Mouse (Mus musculus) G1E-ER4 (cell line): ENCODE measurements around the gene Hipk3. TPM values are rescaled to one million over a fixed set of nuclear protein-coding genes. Genes with fewer than 3 reads are reported as not detected.

Source experiments
- GATA1 ChIP-seq: IDR thresholded peaks from one replicate; pipeline ENCODE4 v1.8.0; 2012; ENCODE audit warnings: low read length, inconsistent platforms
- polyA plus RNA-seq: library from polyadenylated mRNA; stranded (reverse); fragments of >175 nt; gene quantifications from 2 replicates; pipeline ENCODE4 v1.2.3, GENCODE M21; 2012

Hipk3 gene
- polyA plus RNA-seq, 1 experiment: 11.1 TPM

GRCm38 (mm10) chr2:104448201-104448600 lies 46.0 kb downstream of the Hipk3 start:
- TF ChIP-seq GATA1: no peak

- no peak for TF ChIP-seq GATA1
These were observed 48.2 kb downstream of the Hipk3 start for GRCm38 (mm10) chr2:104446016-104446415.

- TF ChIP-seq GATA1: no peak
These were observed 49.5 kb downstream of the Hipk3 start for GRCm38 (mm10) chr2:104444776-104445175.

- no peak for TF ChIP-seq GATA1
These were observed 51.9 kb downstream of the Hipk3 start for GRCm38 (mm10) chr2:104442341-104442740.

GRCm38 (mm10) chr2:104436226-104436625 lies 58.0 kb downstream of the Hipk3 start:
- TF ChIP-seq GATA1: no peak

GRCm38 (mm10) chr2:104431067-104431466 lies 63.2 kb downstream of the Hipk3 start:
- TF ChIP-seq GATA1: no peak

GRCm38 (mm10) chr2:104430566-104430965 lies 63.7 kb downstream of the Hipk3 start:
- no peak for TF ChIP-seq GATA1

GRCm38 (mm10) chr2:104426112-104426511 lies 68.1 kb downstream of the Hipk3 start:
- no peak for TF ChIP-seq GATA1

GRCm38 (mm10) chr2:104422230-104422629 lies 72.0 kb downstream of the Hipk3 start:
- TF ChIP-seq GATA1: no peak

GRCm38 (mm10) chr2:104420805-104421204 lies 73.4 kb downstream of the Hipk3 start:
- TF ChIP-seq GATA1: peak; percentile 16

GRCm38 (mm10) chr2:104419999-104420398 lies 74.2 kb downstream of the Hipk3 start:
- TF ChIP-seq GATA1: no peak

GRCm38 (mm10) chr2:104419411-104419810 lies 74.8 kb downstream of the Hipk3 start:
- no peak for TF ChIP-seq GATA1

GRCm38 (mm10) chr2:104413011-104413410 lies 81.2 kb downstream of the Hipk3 start:
- TF ChIP-seq GATA1: no peak

- no peak for TF ChIP-seq GATA1
These were observed 81.8 kb downstream of the Hipk3 start for GRCm38 (mm10) chr2:104412496-104412895.

- TF ChIP-seq GATA1: no peak
These were observed 82.4 kb downstream of the Hipk3 start for GRCm38 (mm10) chr2:104411806-104412205.

GRCm38 (mm10) chr2:104410963-104411545 lies 83.2 kb downstream of the Hipk3 start, which contains the start of gene D430041D05Rik:
Gene D430041D05Rik, minus strand, starts transcription at chr2:104411013.
- no peak for TF ChIP-seq GATA1
